Comparison of ENCODE assay signal across 14 mouse cellular contexts in genomic region chr4:45252861-45253262, GRCm38 (mm10). TPM values are rescaled to one million over a fixed set of nuclear protein-coding genes. Genes with fewer than 3 reads are reported as not detected.
DNase-seq lines count a peak whose midpoint lies in the region; ATAC-seq lines count a peak whose summit lies in the region.
"Had no signal": no experiment of that assay in that cellular context is flagged by ENCODE, and none has a peak within 500 bp of the region (broad histone marks: within the 10 kb centered on the region; RNA-seq: fewer than 3 reads in every experiment).

No protein-coding gene starts in this region.

- no peaks in the 10 kb centered on the region for H3K36me3 ChIP-seq in midbrain, embryonic 11.5 days (ENCODE audit: control insufficient read depth, insufficient read depth, low read length)
- no peaks in the 10 kb centered on the region for H3K36me3 ChIP-seq in midbrain, embryonic 14.5 days (ENCODE audit: control insufficient read depth, insufficient read depth, low read length)
- no peaks in the 10 kb centered on the region for H3K36me3 ChIP-seq in forebrain, embryonic 16.5 days (ENCODE audit: control insufficient read depth, insufficient read depth)
- H3K36me3 ChIP-seq: liver, embryonic 13.5 days; midbrain, embryonic 10.5 days had no signal

- H3K27ac ChIP-seq in midbrain, embryonic 11.5 days (ENCODE audit: low read depth, low read length): no peak overlapping the region
- no peak overlapping the region for H3K27ac ChIP-seq in midbrain, embryonic 14.5 days (replicated peaks; ENCODE audit: low read depth, low read length)
- H3K27ac ChIP-seq in forebrain, embryonic 16.5 days (ENCODE audit: low read length): no peak overlapping the region
- H3K27ac ChIP-seq: kidney, postnatal 0 days; liver, embryonic 13.5 days; midbrain, embryonic 10.5 days had no signal

- no peak overlapping the region for H3K4me3 ChIP-seq in midbrain, embryonic 11.5 days (ENCODE audit: low read depth, low read length)
- no peak overlapping the region for H3K4me3 ChIP-seq in midbrain, embryonic 14.5 days (replicated peaks; ENCODE audit: low read depth, low read length)
- no peak overlapping the region for H3K4me3 ChIP-seq in forebrain, embryonic 16.5 days (replicated peaks; ENCODE audit: low read length)
- H3K4me3 ChIP-seq: liver, embryonic 13.5 days; midbrain, embryonic 10.5 days had no signal

- no peak overlapping the region for H3K9ac ChIP-seq in midbrain, embryonic 11.5 days (ENCODE audit: low read length)
- H3K9ac ChIP-seq in midbrain, embryonic 14.5 days (replicated peaks; ENCODE audit: low read length): no peak overlapping the region
- H3K9ac ChIP-seq in forebrain, embryonic 16.5 days (replicated peaks; ENCODE audit: low read depth, low read length): no peak overlapping the region
- H3K9ac ChIP-seq: liver, embryonic 13.5 days had no signal

- no peak for ATAC-seq in midbrain, embryonic 11.5 days (ENCODE audit: low FRiP score)
- no peak for ATAC-seq in midbrain, embryonic 14.5 days (ENCODE audit: low FRiP score, low TSS enrichment)
- ATAC-seq in forebrain, embryonic 16.5 days: peak; percentile 63

- DNase-seq in adrenal gland, adult (ENCODE audit: inconsistent age in 2 of 2, low spot score in 1 of 2): peak; percentile 54 to 80
- no peak for DNase-seq in adrenal gland, adult 8-10 months
- peak; percentile 83 for DNase-seq in midbrain, embryonic 11.5 days (ENCODE audit: low spot score, missing footprints)
- no peak for DNase-seq in midbrain, embryonic 14.5 days
- DNase-seq in testis, postnatal 10 days (ENCODE audit: low spot score): peak; percentile 50
- no peak for DNase-seq in cerebellum, adult 9-10 months
- DNase-seq in yolk sac, embryonic 10.5 days (ENCODE audit: low spot score): no peak
- DNase-seq: cerebellum, adult 9-11 months; liver, embryonic 13.5 days; lung, postnatal 10 days; thymus, postnatal 25 days had no signal

- H3K4me2 ChIP-seq in midbrain, embryonic 11.5 days: no peak overlapping the region
- H3K4me2 ChIP-seq in midbrain, embryonic 14.5 days (ENCODE audit: low read length): no peak overlapping the region
- no peak overlapping the region for H3K4me2 ChIP-seq in forebrain, embryonic 16.5 days (ENCODE audit: low read length)
- H3K4me2 ChIP-seq: liver, embryonic 13.5 days had no signal

- no peaks in the 10 kb centered on the region for H3K27me3 ChIP-seq in midbrain, embryonic 11.5 days (ENCODE audit: control insufficient read depth, insufficient read depth, low read length)
- no peaks in the 10 kb centered on the region for H3K27me3 ChIP-seq in midbrain, embryonic 14.5 days (ENCODE audit: control insufficient read depth, insufficient read depth, low read length)
- H3K27me3 ChIP-seq in forebrain, embryonic 16.5 days (replicated peaks; ENCODE audit: control insufficient read depth, insufficient read depth, low read length): peaks cover 15% of the 10 kb centered on the region
- H3K27me3 ChIP-seq: liver, embryonic 13.5 days had no signal

- H3K9me3 ChIP-seq in midbrain, embryonic 11.5 days (ENCODE audit: control insufficient read depth, low read length): no peaks in the 10 kb centered on the region
- no peaks in the 10 kb centered on the region for H3K9me3 ChIP-seq in midbrain, embryonic 14.5 days (ENCODE audit: control insufficient read depth, low read length)
- H3K9me3 ChIP-seq in forebrain, embryonic 16.5 days (ENCODE audit: control insufficient read depth, low read length): no peaks in the 10 kb centered on the region
- H3K9me3 ChIP-seq: liver, embryonic 13.5 days; midbrain, embryonic 10.5 days had no signal

- WGBS in midbrain, embryonic 11.5 days: 61% methylated on average over 9 of the region's 9 CpGs
- WGBS in midbrain, embryonic 14.5 days: 48% methylated on average over 9 of the region's 9 CpGs
- 13% methylated on average over 9 of the region's 9 CpGs for WGBS in forebrain, embryonic 16.5 days

- peaks cover 11% of the 10 kb centered on the region for H3K4me1 ChIP-seq in midbrain, embryonic 11.5 days (ENCODE audit: control insufficient read depth, insufficient read depth, low read length)
- peaks cover 22% of the 10 kb centered on the region for H3K4me1 ChIP-seq in midbrain, embryonic 14.5 days (ENCODE audit: control insufficient read depth, insufficient read depth, low read length)
- H3K4me1 ChIP-seq in forebrain, embryonic 16.5 days (replicated peaks; ENCODE audit: control insufficient read depth, insufficient read depth, low read length): peaks cover 32% of the 10 kb centered on the region
- H3K4me1 ChIP-seq: liver, embryonic 13.5 days had no signal

RNA-seq across cellular contexts. Expression of gene Trmt10b, which starts 44.1 kb away (rescaled TPM):
- total RNA-seq in adrenal gland, adult 8-10 months (2022): 10 to 100 TPM in 3 of 4 experiments, 1 to 10 TPM in 1; 8.0 to 15.0 (median 12.7) TPM
- 20.5 and 25.4 TPM in 2 replicates for polyA plus RNA-seq in midbrain, embryonic 11.5 days (2014; fragmentation: Nextera tagmentation; extraction: Ambion mirVana)
- 25.5 and 28.2 TPM in 2 replicates for polyA plus RNA-seq in midbrain, embryonic 14.5 days (2014; fragmentation: Nextera tagmentation; extraction: Ambion mirVana)
- 21.6 and 22.9 TPM in 2 replicates for polyA plus RNA-seq in forebrain, embryonic 16.5 days (2015; fragmentation: Nextera tagmentation; extraction: Ambion mirVana)

Comparison
In these comparisons a context has a peak if more than half of its experiments do, and no peak if none do; other contexts are left out.
1. DNase-seq: peak in adrenal gland, adult (2 of 2), midbrain, embryonic 11.5 days (single experiment) and testis, postnatal 10 days (single experiment); none in adrenal gland, adult 8-10 months (single experiment), midbrain, embryonic 14.5 days (single experiment), cerebellum, adult 9-10 months (single experiment) and yolk sac, embryonic 10.5 days (single experiment).